Mouse (Mus musculus) limb, embryonic 12.5 days (tissue): Measurements from ENCODE around the gene Dnaja3. TPM values are rescaled to one million over a fixed set of nuclear protein-coding genes. Genes with fewer than 3 reads are reported as not detected.
A peak's percentile ranks its signal among the peaks of the same experiment; 100 is the strongest.

ENCODE experiments used
- ATAC-seq: fragments of 200-750 bp; cut with Nextera tagmentation; 2 replicates; pipeline ENCODE4 v1.8.0; 2017; ENCODE audit warnings: low read depth, moderate TSS enrichment; ENCODE audit not compliant: insufficient number of reproducible peaks, insufficient read depth, low FRiP score, low TSS enrichment
- H3K27ac ChIP-seq: fragments of 300-500 bp; sonication (generic); 2 replicates; pipeline ENCODE4 v1.5.1; 2016; ENCODE audit warnings: mild to moderate bottlenecking, moderate library complexity
- H3K27me3 ChIP-seq: fragments of 300-500 bp; sonication (generic); 2 replicates; pipeline ENCODE4 v1.6.1; 2016; ENCODE audit warnings: mild to moderate bottlenecking, moderate library complexity
- H3K36me3 ChIP-seq: fragments of 300-500 bp; sonication (generic); 2 replicates; pipeline ENCODE4 v1.6.1; 2016; ENCODE audit warnings: mild to moderate bottlenecking, moderate library complexity
- H3K4me1 ChIP-seq: fragments of 300-500 bp; sonication (generic); replicated peaks from 2 replicates; pipeline ENCODE4 v1.6.1; 2016
- H3K4me2 ChIP-seq: fragments of 300-500 bp; sonication (generic); 2 replicates; pipeline ENCODE4 v1.6.1; 2016; ENCODE audit warnings: mild to moderate bottlenecking, moderate library complexity
- H3K4me3 ChIP-seq: fragments of 300-500 bp; sonication (generic); replicated peaks from 2 replicates; pipeline ENCODE4 v1.5.1; 2016; ENCODE audit warnings: mild to moderate bottlenecking
- H3K9ac ChIP-seq: fragments of 300-500 bp; sonication (generic); replicated peaks from 2 replicates; pipeline ENCODE4 v1.6.1; 2016; ENCODE audit warnings: mild to moderate bottlenecking, moderate library complexity
- H3K9me3 ChIP-seq: fragments of 300-500 bp; sonication (generic); 2 replicates; pipeline ENCODE4 v1.6.1; 2016; ENCODE audit warnings: mild to moderate bottlenecking, moderate library complexity
- whole genome bisulfite sequencing: fragments of 180-500 bp; shearing (Covaris S2); methylation state at CpG from one replicate; pipeline ENCODE4 v1.1.7; 2016; 5-methylcytosine and 5-hydroxymethylcytosine counted together
- polyA plus RNA-seq: library from polyadenylated mRNA; unstranded; fragments of >200 nt; fragmentation: Nextera tagmentation; extraction: Ambion mirVana; gene quantifications from 2 replicates; pipeline ENCODE4 v1.2.1, GENCODE M21; 2016

Dnaja3 gene
- polyA plus RNA-seq, 1 experiment from 2014 or later: 58.0 TPM

- Histone ChIP-seq H3K36me3 (no peaks in the 10 kb centered on the region), H3K9ac (no peak overlapping the region), H3K27ac (peak overlapping the region; percentile 78; the same call in 1 of the 2 replicates), H3K9me3 (no peaks in the 10 kb centered on the region), H3K4me2 (peak overlapping the region; percentile 99), H3K27me3 (no peaks in the 10 kb centered on the region), H3K4me3 (no peak overlapping the region), H3K4me1 (peaks cover 88% of the 10 kb centered on the region)
- WGBS: 20% methylated on average over 6 of the region's 6 CpGs
- no peak for ATAC-seq
These were observed 40.8 kb upstream of the Dnaja3 start for GRCm38 (mm10) chr16:4598891-4599543.

- no peaks in the 10 kb centered on the region for H3K27me3 ChIP-seq
- no peaks in the 10 kb centered on the region for H3K9me3 ChIP-seq
- no peaks in the 10 kb centered on the region for H3K36me3 ChIP-seq
- no peak for ATAC-seq
- no peak overlapping the region for H3K9ac ChIP-seq
- WGBS: 79% methylated on average over 3 of the region's 3 CpGs
- H3K4me3 ChIP-seq: no peak overlapping the region
- H3K4me2 ChIP-seq: no peak overlapping the region
- peaks cover 94% of the 10 kb centered on the region for H3K4me1 ChIP-seq
- H3K27ac ChIP-seq: 0 out of 2 replicates have a peak overlapping the region, but pooled peaks have one; percentile 25
These were observed 40.2 kb upstream of the Dnaja3 start for GRCm38 (mm10) chr16:4599616-4600015.

- Histone ChIP-seq H3K4me3 (no peak overlapping the region), H3K9me3 (no peaks in the 10 kb centered on the region), H3K27me3 (no peaks in the 10 kb centered on the region), H3K4me2 (no peak overlapping the region), H3K27ac (peak overlapping the region; percentile 94), H3K9ac (no peak overlapping the region), H3K36me3 (no peaks in the 10 kb centered on the region), H3K4me1 (peaks cover 99% of the 10 kb centered on the region)
- ATAC-seq: no peak
- WGBS: 72% methylated on average over 9 of the region's 9 CpGs
These were observed 39.0 kb upstream of the Dnaja3 start for GRCm38 (mm10) chr16:4600701-4601310.

GRCm38 (mm10) chr16:4602189-4602588 is 37.6 kb upstream of the Dnaja3 start:
- no peaks in the 10 kb centered on the region for H3K9me3 ChIP-seq
- H3K36me3 ChIP-seq: no peaks in the 10 kb centered on the region
- H3K4me3 ChIP-seq: 0 out of 2 replicates have a peak overlapping the region, but pooled peaks have one; percentile 8
- peak overlapping the region; percentile 31; the same call in 1 of the 2 replicates for H3K9ac ChIP-seq
- H3K27ac ChIP-seq: peak overlapping the region; percentile 94
- ATAC-seq: no peak
- peak overlapping the region; percentile 48 for H3K4me2 ChIP-seq
- H3K27me3 ChIP-seq: no peaks in the 10 kb centered on the region
- 11% methylated on average over 3 of the region's 3 CpGs for WGBS
- H3K4me1 ChIP-seq: peaks cover 99% of the 10 kb centered on the region

GRCm38 (mm10) chr16:4602766-4603452 is 36.9 kb upstream of the Dnaja3 start:
- no peaks in the 10 kb centered on the region for H3K36me3 ChIP-seq
- peaks cover 98% of the 10 kb centered on the region for H3K4me1 ChIP-seq
- H3K4me3 ChIP-seq: 0 out of 2 replicates have a peak overlapping the region, but pooled peaks have one; percentile 8
- peak overlapping the region; percentile 94 for H3K27ac ChIP-seq
- 13% methylated on average over 7 of the region's 7 CpGs for WGBS
- ATAC-seq: peak; percentile 37; the same call in 1 of the 2 replicates
- H3K27me3 ChIP-seq: no peaks in the 10 kb centered on the region
- peak overlapping the region; percentile 48 for H3K4me2 ChIP-seq
- no peaks in the 10 kb centered on the region for H3K9me3 ChIP-seq
- peak overlapping the region; percentile 31 for H3K9ac ChIP-seq

- H3K36me3 ChIP-seq: peaks cover 2% of the 10 kb centered on the region
- H3K4me1 ChIP-seq: peaks cover 98% of the 10 kb centered on the region
- WGBS: 52% methylated on average over 1 of the region's 1 CpGs
- H3K9me3 ChIP-seq: no peaks in the 10 kb centered on the region
- no peak for ATAC-seq
- peak overlapping the region; percentile 94 for H3K27ac ChIP-seq
- 0 out of 2 replicates have a peak overlapping the region, but pooled peaks have one; percentile 8 for H3K4me3 ChIP-seq
- no peaks in the 10 kb centered on the region for H3K27me3 ChIP-seq
- peak overlapping the region; percentile 50; the same call in 1 of the 2 replicates for H3K9ac ChIP-seq
- peak overlapping the region; percentile 48 for H3K4me2 ChIP-seq
These were observed 36.3 kb upstream of the Dnaja3 start for GRCm38 (mm10) chr16:4603453-4603837.

- H3K36me3 ChIP-seq: peaks cover 11% of the 10 kb centered on the region
- 71% methylated on average over 11 of the region's 11 CpGs for WGBS
- H3K4me1 ChIP-seq: peaks cover 93% of the 10 kb centered on the region
- H3K9ac ChIP-seq: peak overlapping the region; percentile 50; the same call in 1 of the 2 replicates
- peak overlapping the region; percentile 94 for H3K27ac ChIP-seq
- H3K9me3 ChIP-seq: no peaks in the 10 kb centered on the region
- no peak overlapping the region for H3K4me3 ChIP-seq
- no peaks in the 10 kb centered on the region for H3K27me3 ChIP-seq
- ATAC-seq: no peak
- no peak overlapping the region for H3K4me2 ChIP-seq
These were observed 35.4 kb upstream of the Dnaja3 start for GRCm38 (mm10) chr16:4604293-4604837.

- no peaks in the 10 kb centered on the region for H3K27me3 ChIP-seq
- H3K4me3 ChIP-seq: no peak overlapping the region
- peak overlapping the region; percentile 73 for H3K27ac ChIP-seq
- no peak for ATAC-seq
- WGBS: 47% methylated on average over 13 of the region's 13 CpGs
- 0 out of 2 replicates have a peak overlapping the region, but pooled peaks have one; percentile 19 for H3K9ac ChIP-seq
- H3K4me2 ChIP-seq: peak overlapping the region; percentile 20
- peaks cover 24% of the 10 kb centered on the region for H3K36me3 ChIP-seq
- peaks cover 80% of the 10 kb centered on the region for H3K4me1 ChIP-seq
- H3K9me3 ChIP-seq: no peaks in the 10 kb centered on the region
These were observed 34.2 kb upstream of the Dnaja3 start for GRCm38 (mm10) chr16:4605514-4606131.

- H3K27me3 ChIP-seq: no peaks in the 10 kb centered on the region
- peaks cover 33% of the 10 kb centered on the region for H3K36me3 ChIP-seq
- peaks cover 71% of the 10 kb centered on the region for H3K4me1 ChIP-seq
- peak overlapping the region; percentile 73 for H3K27ac ChIP-seq
- no peak overlapping the region for H3K4me2 ChIP-seq
- no peak overlapping the region for H3K4me3 ChIP-seq
- WGBS: 34% methylated on average over 5 of the region's 5 CpGs
- H3K9ac ChIP-seq: peak overlapping the region; percentile 31; the same call in 1 of the 2 replicates
- no peak for ATAC-seq
- no peaks in the 10 kb centered on the region for H3K9me3 ChIP-seq
These were observed 33.2 kb upstream of the Dnaja3 start for GRCm38 (mm10) chr16:4606431-4607084.

- Histone ChIP-seq H3K27ac (peak overlapping the region; percentile 70), H3K9ac (peak overlapping the region; percentile 42), H3K36me3 (peaks cover 47% of the 10 kb centered on the region), H3K4me2 (peak overlapping the region; percentile 27; the same call in 1 of the 2 replicates), H3K9me3 (no peaks in the 10 kb centered on the region), H3K4me3 (no peak overlapping the region), H3K27me3 (no peaks in the 10 kb centered on the region), H3K4me1 (peaks cover 58% of the 10 kb centered on the region)
- 0 out of 2 replicates have a peak, but pooled peaks have one; percentile 9 for ATAC-seq
- 37% methylated on average over 9 of the region's 9 CpGs for WGBS
These were observed 31.8 kb upstream of the Dnaja3 start for GRCm38 (mm10) chr16:4607818-4608531.
